Mouse (Mus musculus) embryonic facial prominence, embryonic 14.5 days (tissue): Measurements from ENCODE around the gene Olfr1389. TPM values are rescaled to one million over a fixed set of nuclear protein-coding genes. Genes with fewer than 3 reads are reported as not detected.
"Not testable (repeated sequence)": the region's sequence is repeated elsewhere in the genome, so short reads cannot be mapped to it uniquely, and the experiment has no call there.

Source experiments
- ATAC-seq: fragments of 200-750 bp; cut with Nextera tagmentation; 2 replicates; pipeline ENCODE4 v1.8.0; 2017; ENCODE audit warnings: low read depth, moderate number of reproducible peaks, moderate TSS enrichment
- DNase-seq: peaks from one replicate; pipeline ENCODE4 v3.0.0-alpha.2; 2015; ENCODE audit warnings: low spot score
- H3K27ac ChIP-seq: fragments of 300-500 bp; sonication (generic); replicated peaks from 2 replicates; pipeline ENCODE4 v1.5.1; 2014; ENCODE audit warnings: low read depth, mild to moderate bottlenecking, low read length, moderate library complexity
- H3K27me3 ChIP-seq: fragments of 300-500 bp; sonication (generic); replicated peaks from 2 replicates; pipeline ENCODE4 v1.6.1; 2014; ENCODE audit warnings: low read length; ENCODE audit not compliant: control insufficient read depth, insufficient read depth
- H3K36me3 ChIP-seq: fragments of 300-500 bp; sonication (generic); 2 replicates; pipeline ENCODE4 v1.6.1; 2014; ENCODE audit warnings: low read length, mixed read lengths; ENCODE audit not compliant: control insufficient read depth, insufficient read depth
- H3K4me1 ChIP-seq: fragments of 300-500 bp; sonication (generic); 2 replicates; pipeline ENCODE4 v1.6.1; 2014; ENCODE audit warnings: antibody characterized with exemption, low read length; ENCODE audit not compliant: control insufficient read depth, insufficient read depth
- H3K4me2 ChIP-seq: fragments of 300-500 bp; sonication (generic); 2 replicates; pipeline ENCODE4 v1.6.1; 2014; ENCODE audit warnings: low read depth, mild to moderate bottlenecking, low read length, moderate library complexity, mixed read lengths
- H3K4me3 ChIP-seq: fragments of 300-500 bp; sonication (generic); 2 replicates; pipeline ENCODE4 v1.5.1; 2014; ENCODE audit warnings: low read depth, mild to moderate bottlenecking, low read length
- H3K9ac ChIP-seq: fragments of 300-500 bp; sonication (generic); 2 replicates; pipeline ENCODE4 v1.6.1; 2014; ENCODE audit warnings: low read depth, mild to moderate bottlenecking, low read length, moderate library complexity, mixed read lengths
- H3K9me3 ChIP-seq: fragments of 300-500 bp; sonication (generic); 2 replicates; pipeline ENCODE4 v1.6.1; 2016; ENCODE audit warnings: low read length; ENCODE audit not compliant: control insufficient read depth
- WGBS: fragments of 180-500 bp; shearing (Covaris S2); extraction: QIAGEN DNeasy Blood & Tissue Kit; methylation state at CpG from one replicate; pipeline ENCODE4 v1.1.7; 2014; 5-methylcytosine and 5-hydroxymethylcytosine counted together
- polyA plus RNA-seq: library from polyadenylated mRNA; unstranded; fragments of >200 nt; fragmentation: Nextera tagmentation; extraction: Ambion mirVana; gene quantifications from 2 replicates; pipeline ENCODE4 v1.2.1, GENCODE M21; 2014

The Olfr1389 gene
- polyA plus RNA-seq, 1 experiment from 2014 or later: not detected

GRCm38 (mm10) chr11:49455043-49455442 lies 32.2 kb downstream of the Olfr1389 start, which contains the start of gene Olfr1387:
Olfr1387 (plus strand) TSS chr11:49455343.
- no peak for DNase-seq

GRCm38 (mm10) chr11:49464746-49465145 lies 41.9 kb downstream of the Olfr1389 start, which contains the start of gene Olfr1386:
Olfr1386 (plus strand) TSS chr11:49465046.
- H3K36me3 ChIP-seq, DNase-seq, H3K9me3 ChIP-seq, H3K4me3 ChIP-seq, ATAC-seq, H3K9ac ChIP-seq, H3K27me3 ChIP-seq, H3K27ac ChIP-seq, H3K4me1 ChIP-seq, H3K4me2 ChIP-seq: not testable (repeated sequence)
- 88% methylated on average over 2 of the region's 3 CpGs for WGBS

More at GRCm38 (mm10) chr11:49455043-49455442, 32.2 kb downstream of the Olfr1389 start, which contains the start of gene Olfr1387:
- ATAC-seq: no peak
- Histone ChIP-seq H3K4me3 (no peak within 1 kb of the TSS), H3K4me2 (no peak within 1 kb of the TSS), H3K27me3 (no peaks in the 10 kb centered on the region), H3K9ac (no peak within 1 kb of the TSS), H3K27ac (no peak within 1 kb of the TSS), H3K4me1 (no peaks in the 10 kb centered on the region), H3K36me3 (no peaks in the 10 kb centered on the region), H3K9me3 (no peaks in the 10 kb centered on the region)
- WGBS: 61% methylated on average over 1 of the region's 1 CpGs

Other genes with a start within 250 kb of the Olfr1389 start
- gene Btnl9, start 235.9 kb upstream of the Olfr1389 start, polyA plus RNA-seq: 1.5 and 2.3 TPM in 2 replicates
- gene Zfp62, start 219.8 kb upstream of the Olfr1389 start, polyA plus RNA-seq: 40.4 and 42.0 TPM in 2 replicates
- 66.0 and 67.3 TPM in 2 replicates for gene Mgat1, start 178.9 kb upstream of the Olfr1389 start, polyA plus RNA-seq
- 0.10 TPM in 1 of 2 replicates, not detected in the other for gene Olfr1393, start 144.8 kb upstream of the Olfr1389 start, polyA plus RNA-seq
- gene Olfr1392, start 137.8 kb upstream of the Olfr1389 start, polyA plus RNA-seq: 0.07 TPM in 1 of 2 replicates, not detected in the other
- not detected in 2 replicates for gene Olfr10, start 118.3 kb upstream of the Olfr1389 start, polyA plus RNA-seq
- gene Olfr1391, start 100.3 kb upstream of the Olfr1389 start, polyA plus RNA-seq: not detected in 2 replicates
- gene Olfr1390, start 87.9 kb upstream of the Olfr1389 start, polyA plus RNA-seq: not detected in 2 replicates
- 0.09 and 0.11 TPM in 2 replicates for gene Olfr1388, start 13.6 kb downstream of the Olfr1389 start, polyA plus RNA-seq
- 0.07 TPM in 1 of 2 replicates, not detected in the other for gene Olfr1387, start 32.3 kb downstream of the Olfr1389 start, polyA plus RNA-seq
- 0.09 and 0.18 TPM in 2 replicates for gene Olfr1386, start 42.0 kb downstream of the Olfr1389 start, polyA plus RNA-seq
- gene Olfr1385, start 66.0 kb downstream of the Olfr1389 start, polyA plus RNA-seq: 0.07 TPM in 1 of 2 replicates, not detected in the other
- gene Olfr1384, start 83.7 kb downstream of the Olfr1389 start, polyA plus RNA-seq: 0.06 TPM in 1 of 2 replicates, not detected in the other
- not detected in 2 replicates for gene Olfr1383, start 96.6 kb downstream of the Olfr1389 start, polyA plus RNA-seq
- gene Olfr1382, start 105.2 kb downstream of the Olfr1389 start, polyA plus RNA-seq: not detected in 2 replicates
- not detected in 2 replicates for gene Olfr1381, start 120.4 kb downstream of the Olfr1389 start, polyA plus RNA-seq
- not detected in 2 replicates for gene Olfr1380, start 133.8 kb downstream of the Olfr1389 start, polyA plus RNA-seq
- gene Flt4, start 186.2 kb downstream of the Olfr1389 start, polyA plus RNA-seq: 7.2 and 7.5 TPM in 2 replicates
- gene Scgb3a1, start 240.5 kb downstream of the Olfr1389 start, polyA plus RNA-seq: not detected in 2 replicates